Mouse (Mus musculus) kidney, postnatal 4 days (tissue): ENCODE measurements around the gene Psen2.

Source experiments
- DNase-seq, 2 experiments: peaks; one replicate each; pipeline ENCODE4 v3.0.0; 2021; ENCODE audit warnings: mixed read lengths in 2 of 2

Psen2 gene

GRCm38 (mm10) chr1:180263364-180263997 is at the start of gene Psen2:
TSS of gene Psen2 (minus strand) at chr1:180263438.
- DNase-seq = peak; percentile 54 to 63

GRCm38 (mm10) chr1:180312792-180313311 is 49.6 kb upstream of the Psen2 start:
- peak; percentile 67 to 75 for DNase-seq

GRCm38 (mm10) chr1:180312286-180312685 is 49.0 kb upstream of the Psen2 start:
- DNase-seq = no peak

- DNase-seq = no peak
Measured at GRCm38 (mm10) chr1:180308897-180309296, 45.7 kb upstream of the Psen2 start.

GRCm38 (mm10) chr1:180307661-180308060 is 44.4 kb upstream of the Psen2 start:
- no peak for DNase-seq

- DNase-seq = no peak
Measured at GRCm38 (mm10) chr1:180306889-180307288, 43.7 kb upstream of the Psen2 start.

- no peak for DNase-seq
Measured at GRCm38 (mm10) chr1:180303600-180303999, 40.4 kb upstream of the Psen2 start.

- DNase-seq = peak in 1 of 2 experiments; percentile 16
Measured at GRCm38 (mm10) chr1:180302253-180303120, 39.2 kb upstream of the Psen2 start.

- DNase-seq = no peak
Measured at GRCm38 (mm10) chr1:180300997-180301396, 37.8 kb upstream of the Psen2 start.

GRCm38 (mm10) chr1:180300292-180300691 is 37.1 kb upstream of the Psen2 start:
- DNase-seq = no peak

- DNase-seq = no peak
Measured at GRCm38 (mm10) chr1:180299697-180300096, 36.5 kb upstream of the Psen2 start.

- DNase-seq = no peak
Measured at GRCm38 (mm10) chr1:180296088-180296487, 32.9 kb upstream of the Psen2 start.

GRCm38 (mm10) chr1:180290358-180290757 is 27.1 kb upstream of the Psen2 start:
- DNase-seq = no peak

GRCm38 (mm10) chr1:180289788-180290187 is 26.6 kb upstream of the Psen2 start:
- no peak for DNase-seq

- peak; percentile 38 to 61 for DNase-seq
Measured at GRCm38 (mm10) chr1:180288872-180289468, 25.7 kb upstream of the Psen2 start.

GRCm38 (mm10) chr1:180288227-180288626 is 25.0 kb upstream of the Psen2 start:
- no peak for DNase-seq

GRCm38 (mm10) chr1:180286081-180286831 is 23.0 kb upstream of the Psen2 start:
- peak; percentile 62 to 72 for DNase-seq

GRCm38 (mm10) chr1:180283813-180284768 is 20.9 kb upstream of the Psen2 start:
- DNase-seq = peak; percentile 47 to 68

GRCm38 (mm10) chr1:180282581-180282980 is 19.3 kb upstream of the Psen2 start:
- DNase-seq = no peak

GRCm38 (mm10) chr1:180279648-180280047 is 16.4 kb upstream of the Psen2 start:
- DNase-seq = peak; percentile 64 to 78

- DNase-seq = no peak
Measured at GRCm38 (mm10) chr1:180277563-180277962, 14.3 kb upstream of the Psen2 start.
